Mouse (Mus musculus): ENCODE results near the gene Crybg1. TPM values are rescaled to one million over a fixed set of nuclear protein-coding genes. Genes with fewer than 3 reads are reported as not detected.
"Not testable (repeated sequence)": the region's sequence is repeated elsewhere in the genome, so short reads cannot be mapped to it uniquely, and the experiment has no call there.

Crybg1 gene
- polyA plus RNA-seq, 1 experiment: 5.9 TPM

- Histone ChIP-seq H3K27ac (ENCODE audit: insufficient read depth, low read length) (no peak overlapping the region), H3K4me3 (ENCODE audit: extremely low read depth, insufficient read depth, insufficient read length) (no peak overlapping the region), H3K4me1 (ENCODE audit: control insufficient read depth, insufficient read depth, insufficient read length) (no peaks in the 10 kb centered on the region), H3K27me3 (ENCODE audit: control insufficient read depth, insufficient read depth, low read length) (no peaks in the 10 kb centered on the region), H3K36me3 (ENCODE audit: control insufficient read depth, insufficient read depth, low read length) (peaks cover 27% of the 10 kb centered on the region)
- DNase-seq (ENCODE audit: low read depth in 1 of 2, low spot score in 2 of 2): peak; percentile 61 to 69
- TF ChIP-seq POLR2A (IDR thresholded peaks at IDR 0.05; ENCODE audit: low read depth, low read length) (no peak), CTCF (IDR thresholded peaks at IDR 0.05; ENCODE audit: extremely low read depth, insufficient read depth, insufficient read length, insufficient replicate concordance) (peak; percentile 84; the same call in 1 of the 2 replicates)
Observed at GRCm38 (mm10) chr10:43953942-43954341, 194.7 kb downstream of the Crybg1 start.

GRCm38 (mm10) chr10:43945435-43945834, 203.2 kb downstream of the Crybg1 start:
- no peaks in the 10 kb centered on the region for H3K27me3 ChIP-seq (ENCODE audit: control insufficient read depth, insufficient read depth, low read length)
- H3K36me3 ChIP-seq (ENCODE audit: control insufficient read depth, insufficient read depth, low read length): peaks cover 11% of the 10 kb centered on the region
- no peak for DNase-seq (ENCODE audit: low read depth in 1 of 2, low spot score in 2 of 2)

GRCm38 (mm10) chr10:43943736-43944135, 204.9 kb downstream of the Crybg1 start:
- peaks cover 12% of the 10 kb centered on the region for H3K36me3 ChIP-seq (ENCODE audit: control insufficient read depth, insufficient read depth, low read length)

More at GRCm38 (mm10) chr10:43945435-43945834, 203.2 kb downstream of the Crybg1 start:
- Histone ChIP-seq H3K4me3 (ENCODE audit: extremely low read depth, insufficient read depth, insufficient read length) (no peak overlapping the region), H3K27ac (ENCODE audit: insufficient read depth, low read length) (no peak overlapping the region), H3K4me1 (ENCODE audit: control insufficient read depth, insufficient read depth, insufficient read length) (no peaks in the 10 kb centered on the region)
- TF ChIP-seq CTCF (IDR thresholded peaks at IDR 0.05; ENCODE audit: extremely low read depth, insufficient read depth, insufficient read length, insufficient replicate concordance) (no peak), POLR2A (IDR thresholded peaks at IDR 0.05; ENCODE audit: low read depth, low read length) (no peak)
- WGBS: 88% methylated on average over 4 of the region's 4 CpGs

GRCm38 (mm10) chr10:43939136-43939662, 209.5 kb downstream of the Crybg1 start:
- H3K36me3 ChIP-seq (ENCODE audit: control insufficient read depth, insufficient read depth, low read length): peaks cover 12% of the 10 kb centered on the region
- H3K4me3 ChIP-seq (ENCODE audit: extremely low read depth, insufficient read depth, insufficient read length): no peak overlapping the region
- DNase-seq (ENCODE audit: low read depth in 1 of 2, low spot score in 2 of 2): no peak
- H3K4me1 ChIP-seq (ENCODE audit: control insufficient read depth, insufficient read depth, insufficient read length): no peaks in the 10 kb centered on the region
- no peak for TF ChIP-seq CTCF (IDR thresholded peaks at IDR 0.05; ENCODE audit: extremely low read depth, insufficient read depth, insufficient read length, insufficient replicate concordance)
- TF ChIP-seq POLR2A (IDR thresholded peaks at IDR 0.05; ENCODE audit: low read depth, low read length): no peak
- H3K27ac ChIP-seq (ENCODE audit: insufficient read depth, low read length): no peak overlapping the region
- H3K27me3 ChIP-seq (ENCODE audit: control insufficient read depth, insufficient read depth, low read length): no peaks in the 10 kb centered on the region
- WGBS: 92% methylated on average over 6 of the region's 6 CpGs

More at GRCm38 (mm10) chr10:43943736-43944135, 204.9 kb downstream of the Crybg1 start:
- TF ChIP-seq CTCF (IDR thresholded peaks at IDR 0.05; ENCODE audit: extremely low read depth, insufficient read depth, insufficient read length, insufficient replicate concordance) (no peak), POLR2A (IDR thresholded peaks at IDR 0.05; ENCODE audit: low read depth, low read length) (no peak)
- WGBS: 81% methylated on average over 4 of the region's 4 CpGs
- no peak for DNase-seq (ENCODE audit: low read depth in 1 of 2, low spot score in 2 of 2)
- Histone ChIP-seq H3K4me3 (ENCODE audit: extremely low read depth, insufficient read depth, insufficient read length) (no peak overlapping the region), H3K4me1 (ENCODE audit: control insufficient read depth, insufficient read depth, insufficient read length) (no peaks in the 10 kb centered on the region), H3K27ac (ENCODE audit: insufficient read depth, low read length) (no peak overlapping the region), H3K27me3 (ENCODE audit: control insufficient read depth, insufficient read depth, low read length) (no peaks in the 10 kb centered on the region)

GRCm38 (mm10) chr10:43928596-43928995, 220.1 kb downstream of the Crybg1 start:
- H3K4me3 ChIP-seq (ENCODE audit: extremely low read depth, insufficient read depth, insufficient read length): no peak overlapping the region
- H3K36me3 ChIP-seq (ENCODE audit: control insufficient read depth, insufficient read depth, low read length): peaks cover 7% of the 10 kb centered on the region; the same call in 1 of the 2 replicates
- 0 out of 2 replicates have a peak, but pooled peaks cover 4% of the 10 kb centered on the region for H3K4me1 ChIP-seq (ENCODE audit: control insufficient read depth, insufficient read depth, insufficient read length)
- no peaks in the 10 kb centered on the region for H3K27me3 ChIP-seq (ENCODE audit: control insufficient read depth, insufficient read depth, low read length)
- DNase-seq (ENCODE audit: low read depth in 1 of 2, low spot score in 2 of 2): no peak
- TF ChIP-seq POLR2A (IDR thresholded peaks at IDR 0.05; ENCODE audit: low read depth, low read length) (no peak), CTCF (IDR thresholded peaks at IDR 0.05; ENCODE audit: extremely low read depth, insufficient read depth, insufficient read length, insufficient replicate concordance) (no peak)
- no peak overlapping the region for H3K27ac ChIP-seq (ENCODE audit: insufficient read depth, low read length)
- 88% methylated on average over 5 of the region's 5 CpGs for WGBS

- Histone ChIP-seq H3K36me3 (ENCODE audit: control insufficient read depth, insufficient read depth, low read length) (peaks cover 6% of the 10 kb centered on the region; the same call in 1 of the 2 replicates), H3K27ac (ENCODE audit: insufficient read depth, low read length) (no peak overlapping the region), H3K4me1 (ENCODE audit: control insufficient read depth, insufficient read depth, insufficient read length) (0 out of 2 replicates have a peak, but pooled peaks cover 4% of the 10 kb centered on the region), H3K27me3 (ENCODE audit: control insufficient read depth, insufficient read depth, low read length) (no peaks in the 10 kb centered on the region), H3K4me3 (ENCODE audit: extremely low read depth, insufficient read depth, insufficient read length) (no peak overlapping the region)
- no peak for DNase-seq (ENCODE audit: low read depth in 1 of 2, low spot score in 2 of 2)
- TF ChIP-seq POLR2A (IDR thresholded peaks at IDR 0.05; ENCODE audit: low read depth, low read length) (no peak), CTCF (IDR thresholded peaks at IDR 0.05; ENCODE audit: extremely low read depth, insufficient read depth, insufficient read length, insufficient replicate concordance) (no peak)
- 74% methylated on average over 8 of the region's 8 CpGs for WGBS
Observed at GRCm38 (mm10) chr10:43927736-43928135, 220.9 kb downstream of the Crybg1 start.

GRCm38 (mm10) chr10:43925776-43926175, 222.9 kb downstream of the Crybg1 start:
- H3K4me3 ChIP-seq (ENCODE audit: extremely low read depth, insufficient read depth, insufficient read length); H3K36me3 ChIP-seq (ENCODE audit: control insufficient read depth, insufficient read depth, low read length); H3K27ac ChIP-seq (ENCODE audit: insufficient read depth, low read length); DNase-seq (ENCODE audit: low read depth in 1 of 2, low spot score in 2 of 2); H3K27me3 ChIP-seq (ENCODE audit: control insufficient read depth, insufficient read depth, low read length); H3K4me1 ChIP-seq (ENCODE audit: control insufficient read depth, insufficient read depth, insufficient read length): not testable (repeated sequence)
- WGBS: 90% methylated on average over 9 of the region's 9 CpGs

Measured in spleen, adult 2 months (tissue).